Mouse (Mus musculus) liver, embryonic 14.5 days (tissue): ENCODE results near the gene Sbno2.

ENCODE experiments used
- CTCF ChIP-seq: IDR thresholded peaks from 2 replicates; pipeline ENCODE4 v1.5.1; 2016; ENCODE audit warnings: antibody characterized with exemption, low read depth, control low read depth
- EP300 ChIP-seq: IDR thresholded peaks from 2 replicates; pipeline ENCODE4 v1.6.1; 2016; ENCODE audit warnings: antibody characterized with exemption, low read depth

DNA sequence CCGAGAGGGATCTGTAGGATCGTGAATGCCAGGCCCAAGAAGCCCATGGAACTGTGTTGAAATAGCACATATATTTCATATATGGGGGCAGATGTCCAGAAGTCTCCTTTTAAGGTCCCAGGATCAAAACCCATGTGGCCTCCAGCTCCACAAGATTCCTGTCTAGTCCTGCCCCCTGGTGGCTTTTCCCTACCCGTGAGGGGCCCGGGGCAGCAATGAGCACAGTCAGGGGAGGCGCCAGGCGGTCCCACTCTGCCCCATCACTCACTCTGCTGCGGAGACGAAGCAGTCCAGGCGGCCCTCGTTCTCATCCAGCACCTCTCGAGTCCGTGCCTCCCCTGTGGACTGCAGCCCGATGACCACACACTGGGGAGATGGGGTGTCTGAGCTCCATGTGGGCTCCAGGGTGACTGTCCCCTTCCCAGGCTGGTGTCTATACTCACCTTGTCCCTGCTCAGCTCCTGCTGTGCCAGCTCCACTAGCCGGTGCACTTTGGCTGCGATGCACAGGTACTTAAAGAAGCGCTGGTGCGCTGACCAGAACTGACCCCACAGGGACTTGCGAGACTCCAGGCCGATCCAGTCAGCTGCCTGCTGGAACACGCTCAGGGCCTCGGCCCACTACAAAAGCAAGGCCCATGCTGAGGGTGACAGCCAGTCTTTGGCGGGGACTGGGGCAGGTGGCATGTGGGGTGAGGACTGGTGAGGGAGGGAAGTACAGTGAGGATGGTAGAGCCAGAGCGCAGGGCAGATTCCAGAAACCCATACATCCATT is 41.3 kb downstream of the Sbno2 start:
- peak; percentile 43 for TF ChIP-seq CTCF
- no peak for TF ChIP-seq EP300
